Mouse (Mus musculus): ENCODE measurements around the gene Dixdc1. TPM values are rescaled to one million over a fixed set of nuclear protein-coding genes. Genes with fewer than 3 reads are reported as not detected.
A peak's percentile ranks its signal among the peaks of the same experiment; 100 is the strongest.

The Dixdc1 gene
- 13.7 and 17.2 TPM in 2 replicates for polyA plus RNA-seq (2015; fragmentation: Nextera tagmentation; extraction: Ambion mirVana)

- Histone ChIP-seq H3K9ac (no peak within 1 kb of the TSS), H3K36me3 (no peaks in the 10 kb centered on the region), H3K4me1 (no peaks in the 10 kb centered on the region), H3K4me2 (replicated peaks) (peak within 1 kb of the TSS; percentile 58), H3K4me3 (replicated peaks) (peak within 1 kb of the TSS; percentile 34), H3K9me3 (replicated peaks) (no peaks in the 10 kb centered on the region), H3K27me3 (no peaks in the 10 kb centered on the region), H3K27ac (replicated peaks) (no peak within 1 kb of the TSS)
- peak; percentile 93 for ATAC-seq (ENCODE audit: insufficient number of reproducible peaks, low FRiP score, low TSS enrichment, low read depth)
- 14% methylated on average over 35 of the region's 36 CpGs for WGBS
These were observed at the start of gene Dixdc1 for GRCm38 (mm10) chr9:50738914-50739870. Gene Dixdc1, minus strand, starts transcription at chr9:50739517.

- Histone ChIP-seq H3K9me3 (replicated peaks) (no peaks in the 10 kb centered on the region), H3K9ac (no peak overlapping the region), H3K4me2 (replicated peaks) (no peak overlapping the region), H3K27ac (replicated peaks) (no peak overlapping the region), H3K4me1 (no peaks in the 10 kb centered on the region), H3K36me3 (peaks cover 71% of the 10 kb centered on the region), H3K4me3 (replicated peaks) (no peak overlapping the region), H3K27me3 (no peaks in the 10 kb centered on the region)
- 78% methylated on average over 2 of the region's 2 CpGs for WGBS
- no peak for ATAC-seq (ENCODE audit: insufficient number of reproducible peaks, low FRiP score, low TSS enrichment, low read depth)
These were observed 42.8 kb upstream of the Dixdc1 start for GRCm38 (mm10) chr9:50782155-50782554.

GRCm38 (mm10) chr9:50776162-50776760, 36.9 kb upstream of the Dixdc1 start:
- no peak for ATAC-seq (ENCODE audit: insufficient number of reproducible peaks, low FRiP score, low TSS enrichment, low read depth)
- Histone ChIP-seq H3K9me3 (replicated peaks) (no peaks in the 10 kb centered on the region), H3K27ac (replicated peaks) (peak overlapping the region; percentile 87; the same call in 1 of the 2 replicates), H3K4me1 (peaks cover 18% of the 10 kb centered on the region), H3K27me3 (no peaks in the 10 kb centered on the region), H3K4me3 (replicated peaks) (peak overlapping the region; percentile 73), H3K36me3 (peaks cover 26% of the 10 kb centered on the region), H3K9ac (peak overlapping the region; percentile 69), H3K4me2 (replicated peaks) (peak overlapping the region; percentile 71)
- WGBS = 56% methylated on average over 11 of the region's 11 CpGs

- H3K4me1 ChIP-seq = peaks cover 18% of the 10 kb centered on the region
- no peaks in the 10 kb centered on the region for H3K27me3 ChIP-seq
- peak overlapping the region; percentile 87 for H3K27ac ChIP-seq (replicated peaks)
- peak overlapping the region; percentile 69 for H3K9ac ChIP-seq
- H3K4me2 ChIP-seq (replicated peaks) = peak overlapping the region; percentile 71
- peak; percentile 41 for ATAC-seq (ENCODE audit: insufficient number of reproducible peaks, low FRiP score, low TSS enrichment, low read depth)
- peaks cover 22% of the 10 kb centered on the region for H3K36me3 ChIP-seq
- WGBS = under 1% methylated on average over 30 of the region's 30 CpGs
- H3K4me3 ChIP-seq (replicated peaks) = peak overlapping the region; percentile 73
- no peaks in the 10 kb centered on the region for H3K9me3 ChIP-seq (replicated peaks)
These were observed 36.4 kb upstream of the Dixdc1 start for GRCm38 (mm10) chr9:50775662-50776126.

- Histone ChIP-seq H3K9ac (peak within 1 kb of the TSS; percentile 69), H3K27ac (replicated peaks) (peak within 1 kb of the TSS; percentile 87), H3K4me3 (replicated peaks) (peak within 1 kb of the TSS; percentile 73), H3K4me1 (peaks cover 18% of the 10 kb centered on the region), H3K4me2 (replicated peaks) (peak within 1 kb of the TSS; percentile 71), H3K36me3 (peaks cover 18% of the 10 kb centered on the region), H3K9me3 (replicated peaks) (no peaks in the 10 kb centered on the region), H3K27me3 (no peaks in the 10 kb centered on the region)
- WGBS = 0% methylated on average over 48 of the region's 51 CpGs
- peak; percentile 79 for ATAC-seq (ENCODE audit: insufficient number of reproducible peaks, low FRiP score, low TSS enrichment, low read depth)
These were observed 35.8 kb upstream of the Dixdc1 start, which contains the start of the genes Alg9 and 1110032A03Rik for GRCm38 (mm10) chr9:50774991-50775612. Gene Alg9, plus strand, starts transcription at chr9:50775019. Gene 1110032A03Rik, minus strand, starts transcription at chr9:50775520.

DNA sequence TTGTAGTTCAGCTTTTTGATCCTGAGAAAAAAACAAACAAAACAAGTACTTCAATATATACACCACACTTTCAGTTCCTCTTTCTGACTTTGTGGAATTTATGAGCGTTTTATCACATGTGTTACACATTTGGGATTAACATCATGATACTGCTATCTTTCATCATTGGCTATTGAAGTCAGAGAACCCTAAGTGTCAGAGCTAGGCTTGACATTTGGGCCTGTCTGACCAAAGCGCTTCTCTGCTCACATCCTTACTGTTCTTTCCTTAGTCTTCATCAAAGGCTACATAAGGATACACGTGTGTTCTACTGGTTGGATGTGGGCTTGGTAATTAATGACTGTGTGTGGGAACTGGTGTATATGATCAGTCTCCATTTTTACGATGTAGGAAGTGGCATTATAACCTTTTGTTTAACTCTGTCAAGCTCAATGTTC, 34.7 kb upstream of the Dixdc1 start:
- ATAC-seq (ENCODE audit: insufficient number of reproducible peaks, low FRiP score, low TSS enrichment, low read depth) = no peak
- no peak overlapping the region for H3K27ac ChIP-seq (replicated peaks)
- H3K27me3 ChIP-seq = no peaks in the 10 kb centered on the region
- WGBS = 61% methylated on average over 4 of the region's 4 CpGs
- peak overlapping the region; percentile 71 for H3K4me2 ChIP-seq (replicated peaks)
- H3K9me3 ChIP-seq (replicated peaks) = no peaks in the 10 kb centered on the region
- peaks cover 7% of the 10 kb centered on the region; the same call in 1 of the 2 replicates for H3K36me3 ChIP-seq
- no peak overlapping the region for H3K9ac ChIP-seq
- peaks cover 24% of the 10 kb centered on the region for H3K4me1 ChIP-seq
- H3K4me3 ChIP-seq (replicated peaks) = peak overlapping the region; percentile 73

DNA sequence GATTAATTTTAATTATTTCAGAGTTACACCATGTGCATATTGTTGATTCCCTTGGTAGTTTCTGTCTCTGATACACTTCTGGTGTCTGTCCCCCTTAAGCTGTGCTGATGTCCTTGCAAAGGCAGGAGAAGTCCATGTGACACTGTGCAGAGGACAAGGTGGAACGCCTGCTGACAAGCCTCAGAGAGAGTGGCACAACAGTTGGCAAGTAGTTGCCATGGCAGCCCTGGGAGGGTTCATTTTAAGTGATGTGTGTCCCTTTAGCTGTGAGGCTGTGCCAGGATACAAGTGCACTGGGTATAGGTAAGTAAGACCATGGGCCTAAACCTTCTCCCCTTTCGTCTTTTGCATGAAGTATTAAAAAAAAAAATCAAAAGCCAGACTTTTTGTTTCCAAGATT, 30.7 kb upstream of the Dixdc1 start:
- no peak overlapping the region for H3K27ac ChIP-seq (replicated peaks)
- no peaks in the 10 kb centered on the region for H3K27me3 ChIP-seq
- no peak overlapping the region for H3K4me2 ChIP-seq (replicated peaks)
- WGBS = 81% methylated on average over 2 of the region's 2 CpGs
- H3K4me3 ChIP-seq (replicated peaks) = no peak overlapping the region
- H3K9me3 ChIP-seq (replicated peaks) = no peaks in the 10 kb centered on the region
- peaks cover 4% of the 10 kb centered on the region; the same call in 1 of the 2 replicates for H3K36me3 ChIP-seq
- H3K4me1 ChIP-seq = peaks cover 26% of the 10 kb centered on the region
- no peak for ATAC-seq (ENCODE audit: insufficient number of reproducible peaks, low FRiP score, low TSS enrichment, low read depth)
- no peak overlapping the region for H3K9ac ChIP-seq

DNA sequence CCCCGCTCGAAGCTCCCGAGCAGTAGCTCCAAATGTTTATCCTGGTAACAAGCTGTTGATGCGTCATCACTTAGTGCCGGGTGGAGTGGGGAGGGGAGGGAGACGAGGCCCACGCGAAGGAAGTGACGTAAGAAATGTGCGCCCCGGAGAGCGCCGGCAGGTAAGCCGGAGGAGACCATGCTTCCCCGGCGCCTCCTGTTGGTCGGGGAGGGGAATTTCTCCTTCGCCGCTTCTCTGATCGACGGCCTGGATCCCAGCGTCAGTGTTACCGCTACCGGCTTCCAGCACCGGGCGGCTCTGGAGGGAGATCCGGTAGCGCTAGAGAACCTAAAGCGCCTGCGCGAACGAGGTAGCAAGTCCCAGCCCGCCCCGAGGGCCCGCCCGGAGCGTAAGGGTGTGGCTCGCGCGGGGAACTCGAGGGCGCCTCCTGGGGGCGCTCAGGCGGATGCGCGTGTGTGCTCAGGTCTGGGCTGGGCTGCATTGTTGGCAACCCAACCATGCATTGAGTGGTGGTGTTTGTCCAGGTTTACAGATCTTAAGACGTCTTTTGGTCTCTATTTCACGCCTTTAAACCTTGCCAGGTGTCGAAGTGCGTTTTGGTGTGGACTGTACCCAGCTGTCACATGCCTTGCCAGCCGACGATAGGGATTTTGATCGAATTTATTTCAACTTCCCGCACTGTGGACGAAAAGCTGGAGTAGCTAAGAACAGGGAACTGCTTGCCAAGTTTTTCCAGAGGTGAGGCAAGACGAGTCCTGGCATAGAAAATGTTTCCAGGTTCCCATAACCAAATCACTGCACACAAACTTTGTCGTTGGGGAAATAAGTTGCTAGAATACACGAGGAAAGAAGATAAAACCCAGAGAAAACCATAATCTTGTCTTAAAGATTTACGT, 29.0 kb upstream of the Dixdc1 start, which contains the start of gene Fdxacb1:
Gene Fdxacb1 (plus strand): TSS at position 130 of the 896 bp plus-strand sequence.
- Histone ChIP-seq H3K4me1 (peaks cover 17% of the 10 kb centered on the region; the same call in 1 of the 2 replicates), H3K27me3 (no peaks in the 10 kb centered on the region), H3K27ac (replicated peaks) (peak within 1 kb of the TSS; percentile 95), H3K36me3 (peaks cover 4% of the 10 kb centered on the region; the same call in 1 of the 2 replicates), H3K9me3 (replicated peaks) (no peaks in the 10 kb centered on the region), H3K4me3 (replicated peaks) (peak within 1 kb of the TSS; percentile 56), H3K9ac (peak within 1 kb of the TSS; percentile 68), H3K4me2 (replicated peaks) (peak within 1 kb of the TSS; percentile 76)
- ATAC-seq (ENCODE audit: insufficient number of reproducible peaks, low FRiP score, low TSS enrichment, low read depth) = peak; percentile 95
- 3% methylated on average over 59 of the region's 59 CpGs for WGBS

- no peak for ATAC-seq (ENCODE audit: insufficient number of reproducible peaks, low FRiP score, low TSS enrichment, low read depth)
- Histone ChIP-seq H3K27ac (replicated peaks) (peak overlapping the region; percentile 95), H3K4me1 (peaks cover 17% of the 10 kb centered on the region; the same call in 1 of the 2 replicates)
These were observed 28.3 kb upstream of the Dixdc1 start for GRCm38 (mm10) chr9:50767531-50768106.

DNA sequence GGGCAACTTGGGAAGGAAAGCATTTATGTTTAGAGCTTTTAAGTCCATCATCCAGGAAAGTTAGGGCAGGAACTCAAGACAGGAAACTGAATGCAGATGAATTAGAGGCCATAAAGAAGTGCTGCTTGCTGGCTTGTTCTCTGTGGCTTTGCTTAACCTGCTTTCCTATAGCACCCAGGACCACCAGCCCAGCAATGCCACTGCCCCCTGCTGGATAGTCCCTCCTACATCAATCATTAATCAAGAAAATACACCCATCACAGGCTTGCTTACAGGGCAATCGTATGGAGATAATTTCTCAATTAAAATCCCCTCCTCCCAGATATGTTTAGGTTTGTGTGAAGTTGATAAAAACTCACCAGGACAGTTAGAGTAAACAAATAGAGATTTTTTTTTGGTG, 24.0 kb upstream of the Dixdc1 start:
- H3K9ac ChIP-seq = no peak overlapping the region
- 51% methylated on average over 1 of the region's 1 CpGs for WGBS
- no peak overlapping the region for H3K4me3 ChIP-seq (replicated peaks)

More at GRCm38 (mm10) chr9:50767531-50768106, 28.3 kb upstream of the Dixdc1 start:
- no peaks in the 10 kb centered on the region for H3K9me3 ChIP-seq (replicated peaks)
- no peaks in the 10 kb centered on the region for H3K27me3 ChIP-seq
- peak overlapping the region; percentile 68 for H3K9ac ChIP-seq
- H3K4me3 ChIP-seq (replicated peaks) = peak overlapping the region; percentile 56
- peak overlapping the region; percentile 76 for H3K4me2 ChIP-seq (replicated peaks)
- WGBS = 4% methylated on average over 17 of the region's 17 CpGs
- H3K36me3 ChIP-seq = peaks cover 4% of the 10 kb centered on the region; the same call in 1 of the 2 replicates

More for the DNA sequence above, 24.0 kb upstream of the Dixdc1 start:
- H3K27ac ChIP-seq (replicated peaks) = no peak overlapping the region
- no peaks in the 10 kb centered on the region for H3K36me3 ChIP-seq
- peaks cover 5% of the 10 kb centered on the region; the same call in 1 of the 2 replicates for H3K4me1 ChIP-seq
- H3K4me2 ChIP-seq (replicated peaks) = no peak overlapping the region
- no peaks in the 10 kb centered on the region for H3K9me3 ChIP-seq (replicated peaks)
- H3K27me3 ChIP-seq = no peaks in the 10 kb centered on the region
- no peak for ATAC-seq (ENCODE audit: insufficient number of reproducible peaks, low FRiP score, low TSS enrichment, low read depth)
